Mouse (Mus musculus): ENCODE measurements at regions not wholly inside any gene's neighbourhood (a gene's known extent, or its start where the extent isn't known, plus 50 kb on each side); places are given as distances from the start of the nearest gene placed in this dataset.

- DNase-seq = no peak
Measured at GRCm38 (mm10) chr3:157842872-157843271, 82.0 kb downstream of the Cth start.

DNA sequence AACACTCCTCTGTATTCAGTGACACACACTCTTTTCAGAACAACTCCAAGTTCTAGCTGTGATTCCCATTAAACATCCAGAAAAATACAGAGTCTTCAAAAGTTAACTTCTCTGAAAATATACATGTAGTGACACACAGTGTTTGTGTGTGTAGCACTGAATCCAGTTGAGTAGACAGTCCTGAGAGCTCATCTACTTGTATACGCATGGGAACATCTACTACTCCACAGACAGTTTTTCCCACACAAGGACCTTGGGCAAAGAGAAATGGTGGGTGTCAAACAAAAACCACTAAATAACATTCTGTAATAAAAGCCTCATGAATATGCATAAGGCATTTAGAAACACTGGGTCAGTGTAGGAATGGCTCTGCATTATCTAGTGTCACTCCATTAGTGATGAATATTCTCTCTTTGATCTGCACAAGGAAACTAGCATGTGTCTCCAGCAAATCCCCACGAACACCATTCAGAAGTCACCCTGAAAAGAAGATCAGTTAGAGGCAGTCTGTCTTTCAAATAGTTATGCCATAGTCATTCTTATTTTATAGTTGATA, 83.6 kb downstream of the Cth start:
- DNase-seq = no peak

DNA sequence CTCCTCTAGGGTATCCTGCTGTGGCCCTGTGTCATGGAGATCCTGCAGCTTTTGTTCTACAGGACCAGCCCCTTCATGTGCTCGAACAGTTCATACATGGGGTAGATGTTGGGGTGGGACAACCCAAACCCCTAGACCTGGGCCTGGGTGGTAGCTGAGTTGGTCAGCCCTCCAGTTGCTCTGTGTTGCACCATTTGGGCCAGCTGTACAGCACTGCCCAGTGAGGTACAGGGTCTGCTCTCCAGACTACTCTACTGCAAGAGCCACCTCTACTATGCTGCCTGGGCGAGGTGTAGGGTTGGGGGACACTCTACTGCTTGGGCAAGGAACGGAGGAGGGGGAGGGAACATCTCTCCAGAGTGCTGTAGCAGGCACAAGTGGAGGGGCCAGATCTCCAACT, 120.6 kb downstream of the Cth start:
- DNase-seq = no peak

DNA sequence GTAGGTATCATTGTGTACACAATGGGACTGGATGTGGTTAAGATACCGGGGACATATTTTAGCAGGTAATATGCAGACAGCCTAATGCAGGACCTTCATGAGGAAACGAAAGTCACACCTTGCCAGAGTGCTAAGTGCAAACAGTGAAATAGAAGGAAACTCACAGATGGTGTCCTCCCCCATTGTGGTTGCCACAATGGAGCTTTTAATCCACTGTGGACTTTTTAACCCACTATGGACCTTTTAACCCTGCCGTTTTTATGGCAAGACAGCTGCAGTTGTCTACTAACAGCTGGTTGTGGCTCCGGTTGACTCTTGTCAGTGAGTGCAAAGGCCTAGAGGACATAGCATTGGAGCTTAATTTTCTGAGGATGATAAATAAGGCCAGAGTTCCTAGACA, 121.5 kb downstream of the Cth start:
- DNase-seq = no peak

DNA sequence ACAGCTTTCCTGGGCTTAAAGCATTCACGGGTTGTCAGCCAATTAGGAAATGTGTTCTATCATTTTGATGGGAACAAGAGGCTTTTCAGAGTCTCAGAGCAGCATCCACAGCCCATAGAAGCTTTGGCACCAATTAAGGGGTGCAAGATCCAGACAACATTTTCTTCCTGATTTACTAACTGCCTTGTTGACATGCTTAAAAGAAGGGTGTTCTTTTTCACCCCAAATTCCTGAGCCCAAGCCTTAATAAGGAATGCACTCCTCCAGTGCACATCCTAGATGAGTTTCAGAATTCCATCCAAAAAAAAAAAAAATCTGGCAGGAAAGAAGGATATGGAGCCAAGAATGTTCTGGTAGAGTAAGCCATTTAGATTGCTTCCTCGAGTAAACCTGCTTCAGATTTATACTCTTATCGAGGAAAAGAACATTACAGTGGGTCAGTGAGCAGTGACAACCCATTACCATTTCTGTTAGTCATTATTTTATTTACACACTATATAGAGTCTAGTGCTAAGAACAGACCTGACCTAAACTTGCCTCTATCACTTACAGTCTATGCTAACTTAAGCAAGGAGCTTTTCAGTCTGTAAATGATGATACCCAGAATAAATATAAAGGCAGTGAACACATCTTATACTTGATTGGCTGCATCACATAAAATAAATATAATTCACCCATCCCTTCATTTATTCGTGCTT, 137.2 kb downstream of the Cth start:
- no peak for DNase-seq

- DNase-seq = no peak
Measured at GRCm38 (mm10) chr3:157781071-157781470, 143.8 kb downstream of the Cth start.

GRCm38 (mm10) chr3:157777779-157778178, 147.1 kb downstream of the Cth start:
- no peak for DNase-seq

DNA sequence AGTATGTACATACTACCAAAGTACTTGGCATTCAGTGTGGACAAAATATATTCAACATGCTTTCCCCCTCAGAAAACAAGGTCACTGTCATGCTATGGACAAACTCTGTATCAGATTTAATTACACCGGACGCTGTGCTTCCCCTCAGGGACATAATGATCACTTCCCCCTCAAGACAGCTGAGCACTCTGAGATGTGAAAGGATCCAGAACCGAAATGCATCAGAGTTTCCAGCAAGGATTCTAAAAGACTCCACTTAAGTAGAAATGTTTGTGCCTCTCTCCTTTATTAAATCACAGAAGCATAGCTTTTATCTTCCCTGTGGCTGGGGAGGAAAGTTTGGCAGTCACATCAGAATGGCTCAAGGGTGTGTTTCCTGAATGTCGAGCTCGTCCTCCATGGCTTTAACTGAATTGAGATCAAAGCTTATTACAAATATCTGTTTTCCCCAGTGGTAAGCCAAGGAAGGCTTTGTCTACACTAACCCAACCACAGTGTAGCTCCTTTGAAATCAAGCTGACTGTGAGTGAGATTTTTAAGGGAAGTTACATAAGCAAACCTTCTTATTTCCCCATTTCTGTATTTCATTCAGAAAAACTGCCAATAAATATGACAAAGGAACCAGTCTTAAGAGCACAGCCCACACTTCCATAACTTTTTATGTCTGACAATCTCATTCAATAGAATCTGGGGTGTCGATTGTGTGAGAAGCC, 161.2 kb downstream of the Cth start:
- no peak for DNase-seq

- DNase-seq = no peak
Measured at GRCm38 (mm10) chr3:157759856-157760255, 165.0 kb downstream of the Cth start.

DNA sequence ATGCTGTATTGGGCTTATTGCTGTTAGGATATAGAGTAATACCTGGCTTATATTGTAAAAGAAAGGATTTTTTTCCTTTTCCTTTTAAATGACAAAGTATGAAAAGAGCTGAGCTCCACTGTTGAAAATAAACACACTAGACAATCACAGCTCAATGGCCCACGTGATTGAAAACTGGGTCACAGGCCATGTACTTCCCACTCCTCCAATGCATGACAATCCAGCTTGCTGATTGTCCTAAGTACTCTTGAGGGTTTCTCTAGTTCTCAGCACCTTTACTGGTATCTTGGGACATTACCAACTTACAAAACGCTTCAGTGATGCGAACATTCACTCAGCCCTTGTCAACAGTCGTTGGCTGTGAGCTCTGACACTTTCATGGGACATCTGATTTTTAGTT, 170.1 kb downstream of the Cth start:
- no peak for DNase-seq

- DNase-seq = no peak
Measured at GRCm38 (mm10) chr3:157750266-157750665, 174.6 kb downstream of the Cth start.

DNA sequence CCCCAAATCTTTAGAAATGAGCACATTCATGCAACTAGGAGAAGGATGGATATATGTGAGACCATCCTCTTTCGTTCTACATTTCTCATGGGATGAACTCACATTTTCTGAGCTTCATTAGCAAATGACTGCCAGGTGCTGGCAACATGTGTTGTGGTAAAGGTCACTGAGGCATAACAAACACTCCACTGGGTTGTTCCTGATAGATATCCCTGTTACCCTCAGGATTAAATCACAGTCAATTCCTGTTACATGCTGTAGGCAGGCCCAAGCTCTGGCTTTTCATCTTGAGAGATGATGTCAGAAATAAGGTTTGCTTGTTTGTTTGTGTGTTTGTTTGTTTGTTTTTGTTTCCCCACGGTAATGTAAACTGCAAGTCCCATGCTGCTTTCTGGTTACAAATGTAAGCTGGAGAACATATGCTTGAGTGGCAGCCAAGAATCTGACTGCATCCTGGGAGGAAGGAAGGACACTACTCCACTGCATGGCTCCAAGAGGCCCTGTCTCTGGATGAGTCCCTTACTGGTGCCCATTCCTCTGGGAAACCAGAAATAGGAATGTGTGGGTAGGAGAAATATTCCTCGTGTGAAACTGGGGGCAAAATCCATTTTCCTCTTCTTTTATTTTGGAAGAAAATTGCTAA, 176.4 kb downstream of the Cth start:
- no peak for DNase-seq

DNA sequence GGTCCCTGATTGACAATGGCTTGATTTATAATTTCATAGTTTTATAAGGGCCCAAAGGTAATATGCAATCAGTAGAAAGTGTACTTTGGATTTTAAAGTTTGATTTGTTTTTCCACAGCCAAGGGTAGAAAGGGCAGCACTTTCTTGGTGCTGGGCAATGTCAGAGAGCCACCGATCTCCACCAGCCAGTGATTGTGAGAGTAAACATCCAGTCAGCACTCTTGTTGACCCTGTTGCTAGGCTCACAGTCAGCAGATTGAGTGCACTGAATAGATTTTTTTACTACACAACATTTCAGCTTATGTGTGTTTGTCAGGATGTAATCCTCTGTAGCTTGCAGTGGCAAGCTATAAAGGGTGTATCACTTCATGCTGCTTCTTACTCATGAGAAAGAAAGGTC, 176.3 kb downstream of the Ptger3 start:
- DNase-seq = no peak

GRCm38 (mm10) chr3:157739628-157740294, 173.1 kb downstream of the Ptger3 start:
- no peak for DNase-seq

DNA sequence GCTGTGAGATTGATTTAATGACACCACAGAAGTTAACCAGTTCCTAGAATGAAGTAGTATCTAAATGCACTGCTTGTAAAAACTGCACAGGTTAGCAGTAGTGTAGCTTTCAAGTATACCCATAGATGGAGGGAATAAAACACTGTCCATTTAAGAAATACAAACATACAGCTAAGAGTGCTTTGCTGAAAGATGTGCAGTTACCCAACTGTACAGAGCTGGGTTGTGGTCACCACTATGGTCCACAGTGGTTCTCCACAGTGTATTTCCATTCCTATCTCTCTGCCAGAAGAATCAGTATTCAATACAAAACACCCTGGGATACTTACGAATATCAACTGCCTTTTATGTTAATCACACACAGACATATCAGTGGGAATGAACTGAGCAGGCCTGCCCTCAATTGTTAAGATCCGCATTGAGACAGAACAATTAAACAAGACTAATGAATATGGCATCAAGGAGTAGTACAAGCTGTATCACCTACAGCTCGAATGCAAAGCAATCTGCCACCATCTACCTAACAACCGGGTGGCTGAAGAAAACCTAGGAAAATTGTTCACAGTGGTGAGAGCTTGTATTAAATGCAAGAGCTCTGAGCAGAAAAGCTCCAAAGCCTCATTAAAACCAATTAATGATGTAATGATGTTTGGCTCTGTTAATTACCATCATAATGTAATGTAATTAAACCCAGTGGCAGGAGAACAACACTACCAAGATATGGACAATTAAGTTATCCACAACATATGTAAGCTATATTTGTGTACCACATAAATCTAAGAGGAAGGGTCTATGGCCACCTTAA, 165.6 kb downstream of the Ptger3 start:
- DNase-seq = no peak

DNA sequence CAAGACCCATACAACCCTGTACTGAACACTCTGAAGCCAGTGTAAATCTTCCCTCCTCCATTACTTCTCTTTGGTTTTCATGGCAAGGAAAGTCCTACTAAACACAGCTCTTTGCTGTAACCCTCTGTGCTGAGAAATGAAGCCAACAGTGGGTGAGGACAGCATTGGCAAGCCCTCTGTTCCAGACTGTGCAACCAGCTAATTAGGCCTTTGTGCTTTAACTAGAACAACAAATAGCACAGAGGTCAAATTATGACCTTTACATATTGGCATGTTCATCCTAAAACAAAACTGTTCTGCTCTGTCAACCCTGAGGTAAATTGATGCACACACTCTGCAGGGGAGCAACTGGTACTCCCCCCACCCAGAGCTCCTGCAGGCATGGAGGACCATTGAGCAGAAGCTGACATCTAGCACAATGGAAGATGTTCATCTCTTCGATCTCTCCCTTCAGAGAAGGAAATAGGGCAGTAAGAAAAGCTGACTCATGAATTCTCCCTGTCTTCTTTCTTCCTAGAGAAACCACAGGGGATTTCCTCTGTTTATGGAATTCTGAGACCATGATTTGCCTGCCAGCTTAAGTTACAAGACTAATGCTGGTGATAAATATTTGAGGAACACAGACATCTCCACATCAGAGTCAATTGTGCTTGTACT, 163.1 kb downstream of the Ptger3 start:
- DNase-seq = no peak

DNA sequence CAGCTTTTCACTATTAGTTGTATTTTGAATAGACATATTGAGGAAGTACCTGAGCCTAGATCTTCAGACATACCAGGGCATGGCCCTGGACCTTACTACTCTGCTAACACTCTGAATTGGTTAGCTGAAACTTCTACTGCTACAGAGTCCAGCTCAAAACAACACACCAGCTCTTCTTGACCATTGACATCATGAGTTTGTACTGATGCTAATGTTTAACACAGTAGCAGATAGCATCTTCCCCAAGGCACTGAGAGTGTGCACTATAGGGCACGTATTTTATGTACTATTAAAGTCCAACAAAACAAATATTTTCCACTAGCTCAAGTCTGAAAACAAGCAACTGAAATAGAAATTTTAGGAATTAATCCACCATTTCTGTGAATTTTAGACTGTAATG, 157.8 kb downstream of the Ptger3 start:
- no peak for DNase-seq

- no peak for DNase-seq
Measured at GRCm38 (mm10) chr3:157723184-157723583, 156.5 kb downstream of the Ptger3 start.

- peak; percentile 68 for DNase-seq
Measured at GRCm38 (mm10) chr3:157717313-157717921, 150.7 kb downstream of the Ptger3 start.

DNA sequence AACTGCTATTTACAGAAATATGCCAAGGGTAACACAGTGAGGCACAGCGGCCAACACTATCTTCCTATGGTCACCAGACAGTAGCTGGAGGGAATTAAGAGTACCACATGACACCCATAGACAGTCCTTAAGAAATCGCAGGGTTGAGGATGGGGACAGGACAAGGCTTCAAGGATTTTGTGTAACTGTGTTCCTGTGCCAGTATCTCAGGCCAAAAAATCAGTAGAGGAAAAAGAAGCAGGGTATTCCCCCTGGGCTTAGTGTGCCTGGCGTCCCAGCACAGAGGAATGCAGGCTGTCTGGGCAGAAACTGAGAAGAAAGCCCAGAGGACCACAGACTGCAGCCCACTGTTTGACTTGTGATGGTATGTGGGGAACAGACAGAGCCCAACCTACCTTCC, 147.3 kb downstream of the Ptger3 start:
- DNase-seq = peak; percentile 4

- no peak for DNase-seq
Measured at GRCm38 (mm10) chr3:157710790-157711381, 144.2 kb downstream of the Ptger3 start.
